Mouse (Mus musculus): ENCODE results near the gene Rnf169.
A peak's percentile ranks its signal among the peaks of the same experiment; 100 is the strongest.
"Not testable (repeated sequence)": the region's sequence is repeated elsewhere in the genome, so short reads cannot be mapped to it uniquely, and the experiment has no call there.

The Rnf169 gene

DNA sequence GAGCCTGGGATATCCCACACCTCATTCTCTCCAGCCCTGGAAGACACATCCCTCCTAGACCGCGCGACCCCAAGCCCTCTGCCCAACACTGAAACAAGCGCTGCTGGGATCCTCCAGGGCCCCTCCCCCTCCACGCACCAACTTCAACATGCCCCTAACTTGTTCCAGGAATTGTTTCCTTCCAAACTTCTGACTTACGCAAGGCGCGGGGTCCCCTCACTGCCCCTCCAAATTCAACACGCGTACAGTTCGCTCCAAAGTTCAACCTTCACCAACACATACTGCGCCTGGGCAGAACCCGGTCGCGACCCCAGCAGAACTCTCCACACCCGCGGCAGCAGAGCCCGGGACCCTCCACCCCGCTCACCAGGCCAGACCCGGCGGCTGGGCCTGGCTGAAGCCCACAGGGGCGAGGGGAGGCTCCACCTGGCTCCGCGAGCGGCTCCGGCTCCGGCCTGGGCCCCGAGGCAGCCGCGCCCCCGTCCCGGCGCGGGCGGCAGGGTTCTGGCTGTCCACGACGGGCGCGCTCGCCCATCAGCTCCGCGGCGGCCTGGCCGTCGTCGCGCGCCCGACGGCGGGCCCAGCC, 609 bp downstream of the Rnf169 start:
- peak; percentile 84 for DNase-seq (ENCODE audit: extremely low spot score, low spot score)

DNA sequence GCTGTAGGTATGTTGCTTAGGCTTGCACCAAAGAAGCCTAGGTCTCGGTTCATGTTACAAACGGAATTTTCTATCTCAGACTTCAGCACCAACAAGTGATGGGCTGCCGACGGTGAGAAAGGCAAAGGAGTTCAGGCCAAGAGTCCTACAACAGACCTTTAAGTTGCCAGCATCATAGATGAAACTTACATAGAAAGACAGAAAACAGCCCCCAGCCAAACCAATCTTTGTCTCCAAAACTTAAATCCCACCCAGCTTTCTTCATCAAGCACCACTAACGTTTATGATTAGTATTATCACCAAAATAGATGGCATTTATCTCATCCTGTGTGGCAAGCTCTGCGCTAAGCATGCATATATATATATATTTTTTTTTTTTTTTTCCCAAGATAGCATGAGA, 1.2 kb downstream of the Rnf169 start:
- DNase-seq (ENCODE audit: extremely low spot score, low spot score): no peak

DNA sequence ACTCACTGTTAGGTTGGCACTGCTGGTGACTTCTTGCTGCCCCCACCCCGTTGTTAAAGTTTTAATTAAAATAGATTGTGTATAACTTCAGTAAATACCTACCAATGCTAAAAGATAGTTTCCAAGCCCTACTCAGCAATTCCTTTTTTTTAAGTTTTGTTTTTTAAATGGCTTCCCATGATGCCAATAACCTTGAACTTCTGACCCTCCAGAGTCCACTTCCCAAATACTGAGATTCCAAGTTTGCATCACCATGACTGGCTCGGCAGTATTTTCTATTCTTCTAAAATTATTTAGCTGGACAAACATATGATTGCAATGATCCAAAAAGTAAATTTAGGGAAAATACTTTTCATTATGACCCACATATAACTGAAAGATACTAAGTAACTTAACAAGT, 2.2 kb downstream of the Rnf169 start:
- DNase-seq (ENCODE audit: extremely low spot score, low spot score): no peak

DNA sequence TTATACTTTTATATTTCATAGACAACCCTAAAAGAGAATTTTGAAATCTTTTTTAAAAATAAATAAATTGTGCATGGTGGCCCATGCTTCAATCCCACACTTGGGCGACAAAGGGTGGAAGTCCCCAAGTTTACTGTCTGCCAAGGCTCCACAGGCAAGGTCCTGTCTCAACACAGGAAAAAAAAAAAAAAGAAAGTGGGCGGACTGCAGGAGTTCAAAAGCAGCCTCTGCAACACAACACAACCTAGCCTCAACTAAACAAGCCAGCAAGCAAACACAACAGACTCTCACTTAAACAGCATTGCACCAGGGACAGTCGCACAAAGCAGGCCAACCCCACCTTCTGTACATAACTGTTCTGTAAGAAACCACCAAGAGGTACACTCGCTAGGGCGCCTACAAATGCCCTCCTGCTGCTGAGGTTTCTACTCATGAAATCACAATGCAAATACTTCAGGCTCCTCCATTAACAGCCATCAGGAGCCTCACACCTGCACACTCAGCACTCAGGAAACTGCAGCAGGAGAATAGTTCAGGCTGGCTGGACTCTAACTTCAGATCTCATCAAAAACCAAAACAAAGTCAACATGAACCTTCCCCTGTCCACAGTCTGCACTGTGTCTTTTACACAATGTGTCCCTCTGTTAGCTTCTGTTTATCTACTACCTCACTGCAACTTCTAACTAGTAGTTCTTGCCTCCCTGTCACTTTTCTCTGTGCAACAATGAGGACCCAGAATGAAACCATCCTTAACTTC, 4.3 kb downstream of the Rnf169 start:
- no peak for DNase-seq (ENCODE audit: extremely low spot score, low spot score)

DNA sequence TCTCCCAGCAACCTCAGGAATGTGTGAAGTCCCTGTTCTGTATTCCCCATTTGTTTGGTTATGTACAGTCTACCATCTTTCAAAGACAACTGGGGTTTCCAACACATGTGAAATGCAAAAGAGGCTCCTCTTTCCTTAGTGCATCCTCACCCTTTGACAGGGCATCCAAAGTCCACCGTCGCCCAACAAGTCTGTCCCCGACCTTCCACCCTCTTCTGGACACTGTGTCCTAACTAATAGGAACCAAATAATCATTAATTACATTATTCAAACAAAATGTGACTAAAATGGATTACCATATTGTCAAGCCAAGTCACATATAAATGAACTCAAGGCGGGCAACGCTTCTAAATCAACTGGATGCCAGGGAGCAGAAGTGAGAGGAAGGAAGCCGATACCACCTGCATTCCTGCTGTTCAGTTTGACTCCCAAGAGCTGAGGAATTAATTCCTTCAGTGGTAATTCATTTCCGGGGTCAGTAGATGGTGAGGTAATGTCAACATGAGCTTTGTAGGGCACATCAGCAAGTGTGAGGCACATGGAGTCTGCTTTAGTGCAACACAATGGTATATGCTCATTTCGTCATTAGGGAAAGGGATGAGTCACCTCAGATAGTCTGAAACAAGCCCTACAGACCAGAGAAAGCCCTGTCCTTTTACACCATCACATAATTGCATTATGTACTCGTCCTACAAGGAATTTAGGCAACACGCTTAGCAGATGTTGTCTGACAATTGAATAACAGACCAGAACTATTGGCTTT, 5.9 kb downstream of the Rnf169 start:
- no peak for DNase-seq (ENCODE audit: extremely low spot score, low spot score)

DNA sequence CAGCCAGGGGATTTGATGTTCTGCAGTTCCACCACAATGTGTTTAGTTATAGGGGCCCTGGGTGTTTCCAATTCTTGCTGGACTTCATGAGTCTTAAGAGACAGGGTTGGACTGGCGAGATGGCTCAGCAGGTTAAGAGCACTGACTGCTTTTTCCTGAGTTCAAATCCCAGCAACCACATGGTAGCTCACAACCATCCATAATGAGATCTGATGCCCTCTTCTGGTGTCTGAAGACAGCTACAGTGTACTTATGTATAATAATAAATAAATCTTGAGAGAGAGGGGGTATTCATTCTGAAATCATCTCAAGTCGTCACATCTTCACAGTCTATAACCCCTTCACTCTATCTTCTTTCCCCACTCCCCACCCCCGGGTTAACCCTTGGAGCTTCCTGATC, 7.3 kb downstream of the Rnf169 start:
- not testable (repeated sequence) for DNase-seq (ENCODE audit: extremely low spot score, low spot score)

DNA sequence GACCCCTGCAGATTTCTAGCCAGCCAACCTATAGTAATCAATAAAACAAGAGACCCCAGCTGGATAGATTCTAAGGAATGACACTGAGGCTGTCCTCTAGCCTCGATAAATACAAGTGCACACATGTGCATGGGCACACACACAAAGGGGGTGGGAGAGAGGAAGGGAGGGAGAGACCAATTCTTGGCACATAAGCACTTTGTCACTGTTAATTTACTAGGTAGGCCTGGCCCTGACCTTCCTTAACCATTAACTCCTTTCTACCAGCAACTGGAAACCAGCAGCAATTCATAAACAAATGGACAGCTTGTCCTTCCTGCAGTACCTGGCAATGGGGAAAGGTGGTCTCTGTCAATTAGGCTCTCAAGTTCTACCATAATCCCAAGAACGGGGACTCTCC, 8.3 kb downstream of the Rnf169 start:
- no peak for DNase-seq (ENCODE audit: extremely low spot score, low spot score)

DNA sequence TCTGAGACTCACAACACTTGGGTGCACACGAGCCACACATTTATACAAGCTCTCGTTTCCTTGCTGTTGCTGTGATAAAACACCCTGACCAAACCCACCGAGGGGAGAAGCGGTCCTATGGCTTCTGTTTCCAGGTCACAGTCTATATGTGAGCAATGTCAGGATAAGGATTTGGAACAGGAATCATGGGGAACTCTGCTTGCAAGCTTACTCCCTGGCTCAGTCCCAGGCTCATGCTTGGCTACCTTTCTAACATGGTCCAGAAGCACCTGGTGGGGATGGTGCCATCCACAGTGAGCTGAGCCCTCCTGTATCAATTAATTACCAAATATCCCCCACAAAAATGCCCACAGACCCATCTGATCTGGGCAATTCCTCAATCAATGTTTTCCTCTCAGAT, 11.1 kb downstream of the Rnf169 start:
- DNase-seq (ENCODE audit: extremely low spot score, low spot score): no peak

DNA sequence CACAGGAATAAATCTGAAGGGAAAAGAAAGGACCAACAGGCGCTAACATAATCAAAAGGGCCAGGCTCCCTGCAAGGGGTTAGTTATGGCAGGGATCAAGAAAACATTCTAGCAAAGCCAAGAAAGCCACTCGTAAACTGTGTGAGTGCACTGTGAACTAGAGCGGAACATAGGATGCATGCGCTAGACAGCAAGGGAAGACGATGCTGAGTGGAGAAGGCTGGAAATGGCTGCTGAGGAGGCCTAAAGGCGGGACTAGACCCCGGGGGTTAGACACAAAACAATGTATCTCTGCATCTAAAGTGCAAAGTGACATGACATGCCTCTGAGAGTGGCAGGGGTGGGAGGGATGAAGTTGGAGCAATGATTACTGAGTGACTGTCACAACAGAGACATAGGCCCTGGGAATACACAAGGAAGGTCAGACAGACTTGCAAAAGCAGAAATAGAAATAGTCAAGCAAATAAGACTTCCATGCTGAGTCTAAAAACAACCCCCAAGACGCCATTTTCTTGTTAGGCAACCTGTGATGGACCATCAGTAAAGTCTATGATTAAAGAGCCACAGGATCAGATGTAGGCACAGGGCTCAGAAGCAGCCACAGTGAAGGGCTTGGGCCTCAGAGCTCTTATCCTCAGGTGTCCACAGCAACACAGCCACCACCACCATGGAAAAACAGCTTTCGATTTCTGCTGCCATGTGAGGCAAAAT, 14.1 kb downstream of the Rnf169 start:
- DNase-seq (ENCODE audit: extremely low spot score, low spot score): no peak

DNA sequence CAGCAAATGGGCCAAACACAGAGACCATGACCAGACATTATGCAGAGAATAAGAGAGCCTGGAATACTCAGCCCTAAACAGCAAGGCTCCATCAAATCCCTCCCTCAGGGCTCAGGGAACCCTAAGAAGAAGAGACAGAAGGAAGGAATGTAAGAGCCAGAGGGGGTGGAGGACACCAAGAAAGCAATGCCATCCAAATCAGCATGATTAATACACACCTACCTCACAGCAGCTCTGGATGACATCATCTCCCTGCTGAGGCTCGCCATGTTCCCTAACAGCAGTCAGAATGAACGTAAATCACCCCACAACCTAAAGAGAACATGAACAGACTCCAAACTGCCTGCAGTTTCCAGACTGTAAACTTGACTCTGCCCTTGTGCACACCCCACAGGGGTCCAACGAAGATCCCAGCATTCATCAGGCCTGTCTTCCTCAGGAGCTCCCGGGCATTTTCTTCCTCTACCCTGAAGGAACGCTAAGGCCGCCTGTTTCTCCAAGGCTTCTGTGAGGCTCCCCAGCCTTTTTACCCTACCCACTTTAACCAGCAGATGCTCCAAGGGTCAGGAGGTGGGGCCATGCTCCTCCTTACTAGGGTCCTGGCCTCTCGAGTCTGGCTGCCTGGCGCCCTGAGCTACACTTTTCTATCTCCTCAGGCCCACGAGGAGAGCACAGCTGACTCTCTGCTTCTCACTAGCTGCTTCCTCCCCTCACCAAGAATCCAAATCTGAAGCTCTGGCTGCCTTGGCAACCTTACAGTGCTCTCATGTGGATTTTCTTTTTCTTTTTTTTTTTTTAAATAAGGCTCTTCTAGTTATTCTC, 15.0 kb downstream of the Rnf169 start:
- peak; percentile 53 for DNase-seq (ENCODE audit: extremely low spot score, low spot score)

DNA sequence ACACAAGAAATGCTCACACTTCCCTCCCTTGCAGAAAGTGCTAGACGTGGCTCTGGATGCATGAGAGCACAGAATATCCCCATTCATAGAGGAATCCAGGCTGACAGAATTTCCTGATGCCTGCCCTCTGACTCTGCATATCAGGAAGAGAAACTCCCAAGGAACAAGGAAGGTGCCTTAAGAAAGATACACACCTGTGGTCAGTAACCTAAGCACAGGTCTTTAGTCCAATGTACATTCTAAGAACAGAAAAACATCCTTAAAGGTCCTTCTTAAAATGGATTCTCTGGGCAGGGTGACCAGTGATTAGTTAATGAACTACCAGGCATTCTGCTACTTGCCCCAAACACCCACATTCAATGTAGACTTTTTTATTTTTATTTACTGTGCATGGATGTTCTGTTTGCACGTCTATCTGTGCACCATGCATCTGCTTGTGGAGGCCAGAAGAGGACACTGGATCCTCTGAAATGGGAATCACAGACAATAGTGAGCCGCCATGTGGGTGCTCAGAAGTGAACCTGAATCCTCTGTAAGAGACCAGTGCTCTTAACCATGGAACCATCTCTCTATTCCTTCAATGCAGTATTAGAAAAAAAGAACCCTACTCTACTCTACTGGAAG, 16.9 kb downstream of the Rnf169 start:
- DNase-seq (ENCODE audit: extremely low spot score, low spot score): peak; percentile 7

DNA sequence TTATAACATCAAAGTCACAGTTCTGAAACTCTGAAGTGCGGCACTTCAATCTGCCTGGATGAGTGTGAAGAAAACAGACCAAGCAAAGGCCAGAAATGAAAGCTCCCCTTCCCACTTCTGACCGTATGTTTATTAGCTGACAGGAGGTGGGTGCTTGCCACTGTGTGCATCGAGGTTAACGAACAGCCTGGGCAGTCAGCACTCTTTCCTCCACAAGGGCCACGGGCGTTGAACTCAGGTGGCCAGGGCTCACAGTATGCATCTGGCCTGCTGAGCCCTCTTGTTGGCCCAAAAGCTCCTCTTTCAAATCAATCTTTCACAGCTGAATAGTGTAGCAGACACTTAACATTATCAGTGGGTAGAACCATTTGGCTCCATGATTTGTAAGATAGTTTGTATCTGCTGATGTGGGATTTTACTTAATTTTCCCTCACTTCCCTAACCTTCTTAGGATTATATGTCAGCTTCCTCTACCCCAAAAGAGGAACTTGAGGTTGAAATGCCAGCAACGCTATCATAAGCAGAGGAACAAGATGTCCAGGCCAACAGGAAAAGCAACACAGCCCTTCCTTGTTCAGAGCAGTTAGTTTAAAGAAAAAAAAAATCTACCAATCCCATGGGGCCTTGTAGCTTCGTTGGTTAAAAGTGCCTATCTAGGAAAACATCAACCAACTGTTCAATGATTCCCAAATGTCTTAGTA, 17.6 kb downstream of the Rnf169 start:
- DNase-seq (ENCODE audit: extremely low spot score, low spot score): peak; percentile 8

DNA sequence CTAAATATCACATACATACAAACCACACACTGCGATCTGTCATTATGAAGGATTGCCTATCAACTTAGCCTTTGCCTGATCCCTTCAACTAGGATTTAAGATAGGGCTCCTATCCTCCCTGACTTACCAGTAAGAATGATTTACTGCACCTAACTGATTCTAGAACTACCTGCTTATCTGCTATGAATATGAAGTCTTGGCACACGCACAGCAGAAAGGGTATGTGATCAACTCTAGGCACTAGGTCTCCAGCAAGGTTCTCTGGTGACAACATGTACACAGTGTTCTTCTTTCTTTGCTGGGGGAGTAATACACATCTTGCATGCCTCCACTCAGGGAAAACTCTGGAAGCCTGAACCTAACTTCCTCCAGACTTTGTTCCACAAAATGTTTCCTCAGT, 18.7 kb downstream of the Rnf169 start:
- DNase-seq (ENCODE audit: extremely low spot score, low spot score): no peak

DNA sequence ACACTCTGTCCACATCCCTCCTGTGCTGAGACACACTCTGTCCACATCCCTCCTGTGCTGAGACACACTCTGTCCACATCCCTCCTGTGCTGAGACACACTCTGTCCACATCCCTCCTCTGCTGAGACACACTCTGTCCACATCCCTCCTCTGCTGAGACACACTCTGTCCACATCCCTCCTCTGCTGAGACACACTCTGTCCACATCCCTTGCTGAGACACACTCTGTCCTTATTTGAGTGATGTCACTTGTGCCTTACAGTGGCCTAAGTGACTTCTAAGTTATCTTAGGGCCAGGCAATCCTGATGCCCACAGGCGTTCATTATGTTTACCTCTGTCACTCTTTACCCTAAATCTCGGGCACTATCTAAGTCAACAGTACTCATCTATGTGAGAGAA, 19.7 kb downstream of the Rnf169 start:
- not testable (repeated sequence) for DNase-seq (ENCODE audit: extremely low spot score, low spot score)

DNA sequence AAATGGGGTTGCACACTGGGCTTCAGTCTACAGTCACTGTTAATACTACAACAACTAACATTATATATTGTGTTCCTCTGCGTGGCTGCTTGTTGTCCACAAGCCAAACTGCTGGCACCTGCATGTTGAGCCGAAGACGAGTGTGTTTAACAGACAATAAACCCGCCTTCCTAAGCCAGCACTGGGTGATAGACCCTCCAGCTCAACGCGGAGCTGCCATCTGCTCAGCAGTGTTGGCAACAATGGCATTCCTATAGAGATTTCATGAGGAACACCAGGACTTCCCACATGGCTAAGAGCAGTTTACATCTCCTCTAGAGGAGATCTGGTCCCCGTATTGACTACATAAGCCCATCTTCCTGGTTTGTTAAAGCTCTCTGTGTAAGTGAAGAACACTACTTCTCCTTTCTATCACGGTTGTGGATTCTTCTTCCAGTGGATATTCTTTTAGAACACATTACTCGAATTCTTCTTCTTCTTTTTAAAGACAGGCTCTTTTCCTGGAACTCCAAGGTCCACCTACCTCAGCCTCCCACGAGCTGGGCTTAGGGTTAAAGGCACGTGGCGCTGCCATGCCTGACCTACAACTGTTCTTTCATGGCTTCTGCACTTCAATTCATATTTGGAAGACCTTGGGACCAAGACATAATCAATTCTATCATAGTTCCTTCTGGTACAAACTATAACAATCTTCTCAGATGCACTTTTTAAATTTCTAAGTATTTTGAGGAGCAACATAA, 22.9 kb downstream of the Rnf169 start:
- DNase-seq (ENCODE audit: extremely low spot score, low spot score): peak; percentile 12

DNA sequence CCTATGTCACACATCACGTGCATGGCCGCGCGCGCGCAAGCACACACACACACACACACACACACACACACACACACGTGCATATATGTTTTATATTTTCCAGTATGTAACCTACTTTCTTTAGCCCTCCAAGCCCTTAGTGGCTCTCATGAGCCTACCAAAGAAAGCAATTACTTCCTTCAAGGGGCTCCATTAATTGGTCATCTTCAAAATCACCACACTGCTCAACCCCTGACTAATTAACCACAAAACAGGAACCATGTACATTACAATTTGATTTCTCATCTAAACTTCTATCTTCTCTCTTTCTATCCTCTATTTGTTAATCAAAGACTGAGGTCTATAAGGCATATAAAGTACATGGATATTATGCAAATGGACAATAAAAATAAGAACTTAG, 24.2 kb downstream of the Rnf169 start:
- peak; percentile 3 for DNase-seq (ENCODE audit: extremely low spot score, low spot score)

DNA sequence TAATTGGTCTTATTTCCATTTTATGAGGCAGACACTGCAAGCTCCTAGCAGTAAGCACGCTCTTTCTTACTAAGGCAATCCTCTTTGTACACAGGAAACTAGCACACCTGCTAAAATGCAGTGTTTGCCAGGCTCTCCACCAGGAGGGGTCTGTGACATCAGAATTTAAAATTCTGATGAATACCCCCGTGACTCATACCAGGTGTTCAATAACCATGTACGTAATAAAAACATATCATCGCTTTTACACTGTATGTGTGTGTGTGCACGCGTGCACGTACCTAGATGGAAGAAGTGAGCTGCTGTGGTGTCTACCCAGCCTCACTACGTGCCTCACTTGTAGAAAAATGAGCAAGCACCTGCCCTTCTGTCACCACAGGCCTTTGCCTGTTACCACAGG, 26.0 kb downstream of the Rnf169 start:
- peak; percentile 6 for DNase-seq (ENCODE audit: extremely low spot score, low spot score)

DNA sequence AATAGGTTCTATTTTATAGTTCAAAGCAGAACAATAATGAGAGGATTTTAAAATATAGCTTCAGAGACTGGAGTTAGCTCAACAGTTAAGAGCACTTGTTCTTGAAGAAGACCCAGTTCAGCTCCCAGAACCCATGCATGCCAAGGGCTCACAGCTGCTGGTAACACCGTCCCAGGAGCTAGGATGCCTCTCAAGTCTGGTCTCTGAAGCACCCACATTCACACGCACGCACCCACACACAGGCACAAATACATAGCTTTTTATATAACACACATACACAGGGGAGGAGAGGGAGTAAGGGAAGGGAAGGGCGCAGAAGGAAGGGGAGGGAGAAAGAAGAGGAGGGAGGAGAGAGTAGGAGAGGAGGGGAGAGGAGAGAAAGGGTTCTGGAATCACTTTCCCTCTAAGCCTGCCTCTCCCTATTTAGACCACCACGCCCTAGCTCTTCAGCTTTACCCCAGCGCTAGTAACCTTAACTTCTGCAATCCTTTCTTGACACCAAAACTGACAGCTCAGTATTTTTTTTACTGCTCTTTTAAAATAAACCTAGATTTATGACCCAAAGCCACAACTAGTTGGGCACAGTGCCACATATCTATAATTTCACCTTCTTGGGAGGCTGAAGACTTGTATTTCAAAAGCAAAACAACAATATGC, 26.7 kb downstream of the Rnf169 start:
- peak; percentile 4 for DNase-seq (ENCODE audit: extremely low spot score, low spot score)

DNA sequence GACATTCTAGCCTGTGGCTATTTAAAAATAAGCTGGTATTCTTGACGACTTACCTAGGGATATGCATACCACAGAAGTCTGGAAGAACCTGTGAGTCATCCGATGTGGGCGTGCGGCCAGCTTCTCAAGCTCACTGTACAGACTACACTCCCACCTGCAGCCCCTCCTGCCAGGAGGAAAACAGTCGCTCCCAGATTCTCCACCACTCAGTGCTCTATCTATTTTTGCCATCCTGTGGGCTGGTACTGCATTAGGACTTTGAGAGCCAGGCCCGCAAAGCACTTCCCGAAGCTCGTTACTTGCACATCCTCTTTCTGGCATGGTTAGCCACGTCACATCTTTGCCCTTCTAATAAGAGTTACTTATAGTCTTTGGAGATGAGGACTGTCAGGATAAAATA, 32.9 kb downstream of the Rnf169 start:
- DNase-seq (ENCODE audit: extremely low spot score, low spot score): peak; percentile 6

Measured in neural tube, embryonic 10.5 days (tissue).